In genomic region chrX:8891975-8892342, GRCm38 (mm10) we compare ENCODE assay signal across 8 mouse cellular contexts. TPM values are rescaled to one million over a fixed set of nuclear protein-coding genes. Genes with fewer than 3 reads are reported as not detected.
A peak's percentile ranks its signal among the peaks of the same experiment; 100 is the strongest.
DNase-seq lines count a peak whose midpoint lies in the region; ATAC-seq and TF ChIP-seq lines count a peak whose summit lies in the region.

No protein-coding gene starts in this region.

- H3K4me1 ChIP-seq in kidney, postnatal 0 days (replicated peaks; ENCODE audit: insufficient read depth, low read length) = no peaks in the 10 kb centered on the region
- H3K4me1 ChIP-seq in embryonic fibroblast, embryonic 13.5 days (ENCODE audit: control insufficient read depth, insufficient read depth, low read length) = no peaks in the 10 kb centered on the region
- no peaks in the 10 kb centered on the region for H3K4me1 ChIP-seq in intestine, embryonic 16.5 days (ENCODE audit: control insufficient read depth, insufficient read depth, low read length)

- no peaks in the 10 kb centered on the region for H3K27me3 ChIP-seq in kidney, postnatal 0 days (ENCODE audit: insufficient read depth, low read length)
- H3K27me3 ChIP-seq in intestine, embryonic 16.5 days (replicated peaks; ENCODE audit: control insufficient read depth, insufficient read depth, low read length) = no peaks in the 10 kb centered on the region

- whole genome bisulfite sequencing in kidney, postnatal 0 days = 35% methylated on average over 3 of the region's 9 CpGs
- WGBS in intestine, embryonic 16.5 days = 34% methylated on average over 5 of the region's 9 CpGs

- TF ChIP-seq CTCF in kidney, postnatal 0 days (IDR thresholded peaks at IDR 0.05; ENCODE audit: low read depth) = no peak
- TF ChIP-seq CTCF in embryonic fibroblast, embryonic 13.5 days (IDR thresholded peaks at IDR 0.05; ENCODE audit: borderline replicate concordance, insufficient read depth, low read length) = no peak

- ATAC-seq in kidney, postnatal 0 days (replicated peaks; ENCODE audit: low FRiP score, low read depth) = peak; percentile 33; the same call in 1 of the 2 replicates
- peak; percentile 5 for ATAC-seq in intestine, embryonic 16.5 days
- no peak for ATAC-seq in inflammation-experienced regulatory T-cells, adult 6 months

- H3K27ac ChIP-seq in kidney, postnatal 0 days = no peak overlapping the region
- H3K27ac ChIP-seq in embryonic fibroblast, embryonic 13.5 days (ENCODE audit: insufficient read depth, low read length) = no peak overlapping the region
- H3K27ac ChIP-seq in intestine, embryonic 16.5 days (ENCODE audit: low read length) = no peak overlapping the region

- no peaks in the 10 kb centered on the region for H3K36me3 ChIP-seq in kidney, postnatal 0 days (ENCODE audit: insufficient read depth, low read length)
- no peaks in the 10 kb centered on the region for H3K36me3 ChIP-seq in intestine, embryonic 16.5 days (ENCODE audit: control insufficient read depth, insufficient read depth, low read length)

- DNase-seq in kidney, postnatal 0 days (ENCODE audit: low spot score) = no peak
- no peak for DNase-seq in kidney, postnatal 25 days
- peak; percentile 5 for DNase-seq in naive thymus-derived CD4-positive, alpha-beta T cell, adult 2 months (ENCODE audit: low read depth)
- no peak for DNase-seq in ovary, postnatal 14 days (ENCODE audit: low spot score)
- DNase-seq in left cerebral cortex, adult 11 months (ENCODE audit: low spot score) = no peak

- peak overlapping the region; percentile 66 for H3K4me2 ChIP-seq in kidney, postnatal 0 days (ENCODE audit: low read length)
- peak overlapping the region; percentile 69 for H3K4me2 ChIP-seq in intestine, embryonic 16.5 days (ENCODE audit: low read depth, low read length)

- peak overlapping the region; percentile 55 for H3K4me3 ChIP-seq in kidney, postnatal 0 days (replicated peaks; ENCODE audit: low read depth, low read length)
- peak overlapping the region; percentile 69; the same call in 1 of the 2 replicates for H3K4me3 ChIP-seq in embryonic fibroblast, embryonic 13.5 days (ENCODE audit: insufficient read depth, low read length)
- peak overlapping the region; percentile 60 for H3K4me3 ChIP-seq in intestine, embryonic 16.5 days (ENCODE audit: low read length)

- H3K9me3 ChIP-seq in kidney, postnatal 0 days (replicated peaks; ENCODE audit: low read length) = no peaks in the 10 kb centered on the region
- H3K9me3 ChIP-seq in intestine, embryonic 16.5 days (ENCODE audit: control insufficient read depth, low read length) = no peaks in the 10 kb centered on the region

- no peak for TF ChIP-seq POLR2A in embryonic fibroblast, embryonic 13.5 days (IDR thresholded peaks at IDR 0.05; ENCODE audit: low read depth, low read length)

- H3K9ac ChIP-seq in kidney, postnatal 0 days (ENCODE audit: low read depth, low read length) = peak overlapping the region; percentile 67; the same call in 1 of the 2 replicates
- peak overlapping the region; percentile 74 for H3K9ac ChIP-seq in intestine, embryonic 16.5 days (ENCODE audit: low read depth, low read length)

RNA-seq across cellular contexts. Expression of gene B630019K06Rik, which starts 0.2 kb away (rescaled TPM):
- 4.3 and 4.9 TPM in 2 replicates for polyA plus RNA-seq in kidney, postnatal 0 days (2015; fragmentation: Nextera tagmentation; extraction: Ambion mirVana)
- polyA plus RNA-seq in embryonic fibroblast, embryonic 13.5 days (2011; ENCODE audit: insufficient read length, low read depth, missing spikeins) = 2.7 and 4.3 TPM in 2 replicates
- 1.6 and 1.7 TPM in 2 replicates for polyA plus RNA-seq in intestine, embryonic 16.5 days (2015; fragmentation: Nextera tagmentation; extraction: Ambion mirVana)
- under 1 TPM; 0.18 to 0.30 (median 0.29) TPM for polyA plus RNA-seq in inflammation-experienced regulatory T-cells, adult 6 months (2017; shearing (Covaris generic))

RNA-seq across cellular contexts. Expression of gene Gm5751, which starts 17.9 kb away (rescaled TPM):
- polyA plus RNA-seq in kidney, postnatal 0 days (2015; fragmentation: Nextera tagmentation; extraction: Ambion mirVana) = not detected in 2 replicates
- polyA plus RNA-seq in embryonic fibroblast, embryonic 13.5 days (2011; ENCODE audit: insufficient read length, low read depth, missing spikeins) = not detected in 2 replicates
- polyA plus RNA-seq in intestine, embryonic 16.5 days (2015; fragmentation: Nextera tagmentation; extraction: Ambion mirVana) = not detected in 2 replicates
- polyA plus RNA-seq in inflammation-experienced regulatory T-cells, adult 6 months (2017; shearing (Covaris generic)) = not detected

RNA-seq across cellular contexts. Expression of gene Gm6592, which starts 48.2 kb away (rescaled TPM):
- polyA plus RNA-seq in kidney, postnatal 0 days (2015; fragmentation: Nextera tagmentation; extraction: Ambion mirVana) = not detected in 2 replicates
- polyA plus RNA-seq in embryonic fibroblast, embryonic 13.5 days (2011; ENCODE audit: insufficient read length, low read depth, missing spikeins) = not detected in 2 replicates
- not detected in 2 replicates for polyA plus RNA-seq in intestine, embryonic 16.5 days (2015; fragmentation: Nextera tagmentation; extraction: Ambion mirVana)
- polyA plus RNA-seq in inflammation-experienced regulatory T-cells, adult 6 months (2017; shearing (Covaris generic)) = not detected
